Mouse (Mus musculus) olfactory bulb, adult 2 months (tissue): ENCODE results near the gene Nrxn2. TPM values are rescaled to one million over a fixed set of nuclear protein-coding genes. Genes with fewer than 3 reads are reported as not detected.

Source experiments
- H3K27ac ChIP-seq: fragments of 200-500 bp; 2 replicates; pipeline ENCODE4 v1.5.1; 2012; ENCODE audit warnings: low read depth, low read length; ENCODE audit not compliant: insufficient read depth
- H3K4me1 ChIP-seq: fragments of 200-500 bp; 2 replicates; pipeline ENCODE4 v1.6.1; 2012; ENCODE audit warnings: low read length; ENCODE audit not compliant: control insufficient read depth, insufficient read depth
- H3K4me3 ChIP-seq: fragments of 200-500 bp; 2 replicates; pipeline ENCODE4 v1.5.1; 2012; ENCODE audit warnings: mild to moderate bottlenecking, low read depth, low read length, moderate library complexity; ENCODE audit not compliant: insufficient read depth
- CTCF ChIP-seq: fragments of 200-500 bp; IDR thresholded peaks from 2 replicates; pipeline ENCODE4 v1.5.1; 2012; ENCODE audit warnings: low read depth, mild to moderate bottlenecking, low read length, moderate library complexity; ENCODE audit not compliant: insufficient read depth
- POLR2A ChIP-seq: fragments of 200-500 bp; IDR thresholded peaks from 2 replicates; pipeline ENCODE4 v1.6.1; 2012; ENCODE audit warnings: mild to moderate bottlenecking, low read depth, low read length, moderate library complexity; ENCODE audit not compliant: insufficient read depth
- WGBS: fragments of 180-500 bp; shearing (Covaris S2); methylation state at CpG from one replicate; pipeline ENCODE4 v1.1.7; 2018; 5-methylcytosine and 5-hydroxymethylcytosine counted together
- polyA plus RNA-seq: library from polyadenylated mRNA; stranded (reverse); fragments of >200 nt; gene quantifications from 2 replicates; pipeline ENCODE4 v1.2.4, GENCODE M21; 2012; ENCODE audit warnings: low replicate concordance; ENCODE audit not compliant: missing spikeins, insufficient read depth, insufficient read length

Nrxn2 gene
- 202 and 263 TPM in 2 replicates for polyA plus RNA-seq

DNA sequence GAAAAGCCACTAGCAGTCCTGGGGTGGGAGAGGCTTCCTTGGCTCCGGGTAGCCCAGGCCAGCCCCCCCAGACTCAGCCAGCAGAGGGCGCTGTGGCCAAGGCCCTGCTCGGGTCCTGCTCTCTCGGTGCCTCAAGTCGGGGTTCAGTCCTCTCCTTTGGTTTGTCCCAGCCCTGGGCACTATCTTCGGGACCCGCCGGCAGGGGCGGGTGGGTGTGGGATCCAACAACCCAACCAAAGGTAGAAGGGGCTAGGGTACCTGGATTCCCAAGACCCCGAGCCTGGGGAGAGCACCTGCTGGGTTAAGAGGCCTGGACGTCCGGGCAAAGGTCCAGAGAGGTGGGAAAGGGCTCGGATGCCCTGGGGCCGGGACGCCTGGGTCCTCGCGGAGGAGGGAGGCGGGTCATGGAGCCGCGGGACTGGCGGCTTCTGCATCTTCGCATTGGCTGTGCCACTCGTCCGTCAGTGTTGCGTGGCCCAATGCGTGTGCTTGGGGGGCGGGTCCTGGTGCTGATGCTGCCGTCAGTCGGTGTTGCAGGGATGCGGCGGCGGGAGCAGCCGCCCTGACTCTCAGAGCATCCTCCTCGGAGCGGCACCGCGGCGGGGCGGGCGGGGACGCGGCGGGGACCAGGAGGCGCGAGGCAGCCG is at the start of gene Nrxn2:
Gene Nrxn2 (plus strand): TSS at position 499 of the 647 bp plus-strand sequence.
- Histone ChIP-seq H3K4me1 (peaks cover 45% of the 10 kb centered on the region), H3K4me3 (peak within 1 kb of the TSS; percentile 85), H3K27ac (peak within 1 kb of the TSS; percentile 78)
- peak; percentile 96 for TF ChIP-seq POLR2A
- TF ChIP-seq CTCF = peak; percentile 89
- under 1% methylated on average over 46 of the region's 46 CpGs for WGBS

DNA sequence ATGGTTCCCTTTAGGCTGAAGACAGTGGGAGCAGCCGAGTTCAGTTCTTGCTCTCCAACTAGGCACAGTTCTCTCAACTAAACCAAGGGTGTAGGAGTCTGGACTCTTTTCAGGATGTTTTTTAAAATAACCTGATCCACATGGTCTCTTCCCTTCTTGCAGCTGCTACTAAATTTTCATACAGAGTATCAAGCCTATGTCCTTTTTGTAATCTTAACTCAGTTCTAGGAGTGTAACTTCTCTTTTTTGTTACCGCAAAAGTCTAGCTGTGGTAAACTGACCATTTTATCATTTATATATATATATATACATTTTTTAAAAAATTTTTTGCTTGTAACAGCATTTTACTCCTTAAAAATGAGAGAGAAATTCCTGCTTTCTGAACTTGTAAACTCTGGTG is 48.4 kb upstream of the Nrxn2 start:
- H3K4me1 ChIP-seq = peaks cover 13% of the 10 kb centered on the region
- TF ChIP-seq POLR2A = no peak
- 63% methylated on average over 2 of the region's 2 CpGs for WGBS
- H3K4me3 ChIP-seq = no peak overlapping the region
- H3K27ac ChIP-seq = no peak overlapping the region

DNA sequence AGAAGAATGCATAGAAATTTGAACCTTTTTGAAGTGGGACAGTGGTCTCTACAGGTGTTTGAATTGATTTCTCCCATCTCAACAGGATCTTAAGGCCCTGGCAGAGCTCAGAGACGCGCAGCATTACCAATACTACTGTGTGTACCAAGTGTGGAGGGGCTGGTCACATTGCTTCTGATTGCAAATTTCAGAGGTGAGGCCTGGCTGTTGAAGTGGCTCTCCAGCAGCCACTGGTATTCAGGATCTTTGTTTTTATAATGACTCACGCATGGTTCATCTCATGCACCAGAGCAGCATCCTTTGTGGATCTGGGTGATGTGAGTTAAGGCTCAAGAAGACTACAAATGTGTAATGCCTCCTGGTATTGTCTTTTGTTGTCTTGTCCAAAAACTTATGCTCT is 46.1 kb upstream of the Nrxn2 start:
- Histone ChIP-seq H3K4me1 (peaks cover 25% of the 10 kb centered on the region), H3K27ac (no peak overlapping the region), H3K4me3 (no peak overlapping the region)
- no peak for TF ChIP-seq CTCF
- WGBS = 80% methylated on average over 3 of the region's 3 CpGs

DNA sequence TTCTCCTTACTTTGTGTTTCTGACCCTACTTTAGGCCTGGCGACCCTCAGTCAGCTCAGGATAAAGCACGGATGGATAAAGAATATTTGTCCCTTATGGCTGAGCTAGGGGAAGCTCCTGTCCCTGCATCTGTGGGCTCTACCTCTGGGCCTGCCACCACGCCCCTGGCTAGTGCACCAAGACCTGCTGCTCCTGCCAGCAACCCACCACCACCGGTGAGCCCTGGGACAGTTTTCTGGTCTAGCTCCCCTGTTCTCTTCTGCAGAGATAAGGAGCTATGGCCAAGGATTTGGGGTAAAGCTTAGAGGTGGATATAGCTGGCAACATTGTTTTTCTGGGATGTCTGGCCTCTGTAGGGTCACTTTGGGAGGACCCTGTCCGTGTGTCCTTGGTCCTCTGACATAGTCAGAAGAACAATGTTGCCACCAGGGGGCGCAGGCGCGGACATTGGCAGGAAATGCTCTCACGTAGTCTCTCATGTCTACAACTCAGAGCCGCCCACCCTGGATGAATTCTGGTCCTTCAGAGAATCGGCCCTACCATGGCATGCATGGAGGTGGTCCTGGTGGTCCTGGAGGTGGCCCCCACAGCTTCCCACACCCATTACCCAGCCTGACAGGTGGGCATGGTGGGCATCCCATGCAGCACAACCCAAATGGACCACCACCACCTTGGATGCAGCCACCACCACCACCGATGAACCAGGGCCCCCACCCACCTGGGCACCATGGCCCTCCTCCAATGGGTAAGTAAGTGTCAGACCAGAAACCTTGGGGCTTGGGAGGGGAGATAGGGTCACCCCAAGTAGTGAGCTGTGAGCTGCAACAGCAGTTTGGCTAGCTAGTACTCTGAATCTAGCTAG is 44.8 kb upstream of the Nrxn2 start:
- Histone ChIP-seq H3K4me1 (peaks cover 28% of the 10 kb centered on the region), H3K27ac (no peak overlapping the region), H3K4me3 (no peak overlapping the region)
- 43% methylated on average over 12 of the region's 12 CpGs for WGBS
- TF ChIP-seq CTCF (no peak; the same call in 1 of the 2 replicates), POLR2A (no peak)

DNA sequence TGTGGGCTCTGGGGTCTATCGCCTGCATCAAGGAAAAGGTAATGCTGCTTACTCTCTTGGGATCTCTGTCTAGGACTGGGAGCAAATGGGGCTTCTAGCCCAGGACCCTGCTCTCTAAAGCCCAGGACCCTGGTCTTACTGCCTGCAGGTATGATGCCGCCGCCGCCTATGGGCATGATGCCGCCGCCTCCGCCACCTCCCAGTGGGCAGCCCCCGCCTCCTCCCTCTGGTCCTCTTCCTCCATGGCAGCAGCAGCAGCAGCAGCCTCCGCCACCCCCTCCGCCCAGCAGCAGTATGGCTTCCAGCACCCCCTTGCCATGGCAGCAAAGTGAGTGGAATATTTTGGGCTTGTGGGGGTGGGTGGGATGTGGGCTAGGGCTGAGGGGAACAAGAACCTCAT is 44.0 kb upstream of the Nrxn2 start:
- H3K4me3 ChIP-seq = no peak overlapping the region
- no peak overlapping the region for H3K27ac ChIP-seq
- H3K4me1 ChIP-seq = peaks cover 28% of the 10 kb centered on the region
- 81% methylated on average over 10 of the region's 10 CpGs for WGBS
- TF ChIP-seq CTCF (no peak), POLR2A (no peak)

DNA sequence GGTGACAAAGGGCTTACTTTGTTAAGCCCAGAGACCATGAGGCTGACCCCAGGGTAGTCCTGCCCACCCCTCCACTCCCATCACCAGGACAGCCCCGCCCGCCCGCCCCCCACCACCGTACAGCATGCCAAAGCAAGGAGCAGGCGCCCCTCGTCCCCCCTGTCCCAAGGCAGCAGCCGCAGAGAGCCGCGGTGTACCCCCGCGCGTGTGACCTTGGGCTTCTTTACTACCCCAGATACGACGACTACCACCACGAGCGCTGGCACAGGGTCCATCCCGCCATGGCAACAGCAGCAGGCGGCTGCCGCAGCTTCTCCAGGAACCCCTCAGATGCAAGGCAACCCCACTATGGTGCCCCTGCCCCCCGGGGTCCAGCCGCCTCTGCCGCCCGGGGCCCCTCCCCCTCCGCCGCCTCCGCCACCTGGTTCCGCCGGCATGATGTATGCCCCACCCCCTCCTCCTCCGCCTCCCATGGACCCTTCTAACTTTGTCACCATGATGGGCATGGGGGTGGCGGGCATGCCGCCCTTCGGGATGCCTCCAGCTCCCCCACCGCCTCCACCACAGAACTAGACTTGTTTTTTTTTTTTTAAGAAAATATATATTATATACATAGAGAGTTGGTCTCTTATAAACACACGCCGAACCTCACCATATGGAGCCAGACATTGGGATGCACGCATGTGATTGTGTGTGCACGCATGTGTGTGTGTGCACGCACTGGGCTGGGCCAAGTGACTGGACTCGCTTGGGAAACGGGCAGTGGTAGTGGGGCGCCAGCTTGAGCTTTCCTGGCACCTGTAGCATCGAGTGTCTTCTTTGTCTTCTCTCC is 42.9 kb upstream of the Nrxn2 start:
- Histone ChIP-seq H3K4me3 (no peak overlapping the region), H3K4me1 (peaks cover 28% of the 10 kb centered on the region), H3K27ac (no peak overlapping the region)
- TF ChIP-seq CTCF = no peak
- no peak for TF ChIP-seq POLR2A
- 80% methylated on average over 42 of the region's 42 CpGs for WGBS

DNA sequence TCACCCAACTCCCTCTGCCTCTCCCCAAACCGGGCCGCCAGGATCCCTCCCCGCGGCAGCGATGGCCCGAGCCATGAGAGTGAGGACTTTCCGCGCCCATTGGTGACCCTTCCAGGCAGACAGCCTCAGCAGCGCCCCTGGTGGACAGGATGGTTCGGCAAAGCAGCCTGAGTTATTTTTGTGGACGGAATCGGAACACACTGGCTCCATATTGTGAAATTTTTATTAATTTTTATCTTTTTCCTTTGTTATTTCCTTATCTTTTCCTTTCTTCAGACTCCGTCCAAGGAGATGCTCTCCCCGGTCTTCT is 42.3 kb upstream of the Nrxn2 start:
- Histone ChIP-seq H3K4me3 (no peak overlapping the region), H3K4me1 (peaks cover 28% of the 10 kb centered on the region), H3K27ac (no peak overlapping the region)
- TF ChIP-seq CTCF = peak; percentile 62; the same call in 1 of the 2 replicates
- TF ChIP-seq POLR2A = no peak
- WGBS = 63% methylated on average over 14 of the region's 14 CpGs

DNA sequence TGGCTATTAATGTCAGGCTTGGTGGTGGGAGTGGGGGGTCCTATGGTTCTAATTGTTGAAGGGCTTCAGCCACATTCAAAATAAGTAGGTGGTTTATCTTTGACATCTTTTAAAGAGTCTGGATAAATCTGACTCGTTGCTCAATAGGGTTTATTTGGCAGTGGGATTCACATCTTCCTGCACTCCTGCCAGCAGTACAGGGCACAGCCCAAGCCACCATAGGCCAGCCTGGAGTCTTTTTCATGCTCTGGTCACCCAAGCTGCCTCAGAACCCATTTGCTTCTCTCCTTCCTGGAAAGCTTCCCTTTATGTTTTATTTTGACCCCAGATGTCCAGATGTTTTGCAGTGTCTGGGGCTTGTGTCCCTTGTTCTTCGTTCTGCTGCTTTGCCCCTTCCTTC is 41.9 kb upstream of the Nrxn2 start:
- TF ChIP-seq CTCF (no peak), POLR2A (no peak)
- 37% methylated on average over 2 of the region's 2 CpGs for WGBS
- no peak overlapping the region for H3K4me3 ChIP-seq
- peaks cover 28% of the 10 kb centered on the region for H3K4me1 ChIP-seq
- H3K27ac ChIP-seq = no peak overlapping the region

DNA sequence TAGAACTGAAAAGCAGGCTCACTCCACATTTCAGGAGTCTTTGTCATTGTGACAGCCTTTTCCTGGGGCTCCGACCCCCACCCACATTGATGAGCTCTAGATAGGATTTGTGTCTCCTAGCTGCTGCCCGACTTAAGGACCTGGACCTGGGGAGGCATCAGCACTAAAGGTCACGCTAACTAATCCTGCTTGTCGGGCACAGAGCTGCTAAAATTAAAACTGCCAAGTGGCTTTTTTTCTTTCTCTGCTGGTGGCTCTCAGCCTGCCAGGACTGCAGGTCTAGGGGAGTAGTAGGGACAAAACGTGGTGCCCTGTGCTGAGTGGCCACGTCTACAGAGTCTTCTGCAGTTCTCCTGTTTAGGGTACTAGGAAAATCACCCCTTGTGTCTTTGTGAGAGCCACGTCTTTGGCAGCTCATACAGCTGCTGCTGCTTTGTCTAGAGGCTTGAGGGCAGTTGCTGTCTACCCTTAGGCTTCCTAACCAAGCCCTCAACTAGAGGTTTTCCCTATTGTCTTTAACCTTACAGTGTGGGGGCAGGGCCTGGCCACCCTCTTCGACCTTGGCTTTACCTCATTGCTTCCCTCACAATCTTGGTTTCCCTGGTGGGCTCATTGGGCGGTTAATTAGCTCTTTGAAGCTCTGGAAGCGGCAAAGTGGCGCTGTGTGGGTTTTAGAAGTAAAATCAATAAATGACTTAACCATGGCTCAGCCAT is 41.0 kb upstream of the Nrxn2 start:
- no peak overlapping the region for H3K4me3 ChIP-seq
- TF ChIP-seq POLR2A = no peak
- no peak for TF ChIP-seq CTCF
- no peak overlapping the region for H3K27ac ChIP-seq
- H3K4me1 ChIP-seq = peaks cover 28% of the 10 kb centered on the region
- WGBS = 28% methylated on average over 11 of the region's 11 CpGs
